Mouse (Mus musculus): ENCODE data around the gene Vps52.
A peak's percentile ranks its signal among the peaks of the same experiment; 100 is the strongest.

Gene Vps52

DNA sequence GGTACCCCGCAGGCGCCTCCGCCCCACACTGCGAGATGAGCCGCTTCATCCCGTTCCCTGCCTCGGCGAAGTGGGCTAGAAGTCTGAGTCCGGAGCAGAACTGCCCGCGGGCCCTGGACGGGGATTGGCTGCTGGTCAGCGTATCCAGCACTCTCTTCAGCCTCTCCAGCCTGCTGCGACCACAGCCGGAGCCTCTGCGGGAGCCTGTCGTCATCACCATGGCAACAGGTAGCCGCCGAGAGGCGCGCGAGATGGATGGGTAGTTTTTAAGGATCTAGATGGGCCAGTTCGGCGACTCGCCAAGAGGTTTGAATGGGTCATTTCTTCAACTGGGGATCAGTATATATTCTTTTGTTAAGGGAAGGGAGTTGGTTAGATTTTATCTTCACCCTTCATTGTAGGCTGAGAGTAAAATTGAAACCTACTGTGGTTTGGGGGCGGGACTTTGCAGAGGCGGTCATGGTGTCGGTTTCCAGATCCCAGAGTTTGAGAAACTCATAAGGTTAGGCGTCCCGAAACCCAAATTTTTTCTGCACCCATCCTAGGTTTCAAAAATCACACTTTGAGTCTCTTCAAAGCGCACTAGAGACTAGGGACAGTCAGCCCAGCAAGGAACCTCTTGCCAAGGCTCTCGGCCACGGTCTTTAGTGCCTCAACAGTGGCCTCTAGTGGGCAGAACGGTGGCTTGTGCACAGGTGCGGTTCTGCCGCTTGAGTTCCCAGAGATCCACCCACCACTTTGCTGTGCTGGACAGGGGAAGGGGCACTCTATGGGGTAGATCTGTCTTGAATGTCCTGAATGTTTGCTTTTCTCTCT is 35.1 kb upstream of the Vps52 start:
- DNase-seq: peak; percentile 77 to 92

DNA sequence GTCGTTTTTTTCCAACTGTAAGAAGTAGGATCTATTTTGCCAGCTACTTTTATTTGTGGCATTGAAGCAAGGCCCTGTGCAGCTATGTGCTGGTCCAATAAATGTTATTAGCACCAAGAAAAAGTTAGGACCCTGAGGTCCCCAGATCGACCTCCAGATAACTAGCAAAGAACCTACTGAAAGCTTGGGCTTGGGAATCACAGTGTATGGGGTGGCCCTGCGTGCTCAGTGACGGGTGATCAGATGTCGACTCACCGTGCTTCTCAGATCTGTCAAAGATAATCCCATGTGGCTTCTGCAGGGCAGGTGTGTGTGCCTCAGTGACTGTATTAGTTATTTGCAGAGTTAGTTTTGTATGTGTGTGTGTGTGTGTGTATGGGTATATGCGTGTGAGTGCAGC is 34.3 kb upstream of the Vps52 start:
- no peak for DNase-seq

DNA sequence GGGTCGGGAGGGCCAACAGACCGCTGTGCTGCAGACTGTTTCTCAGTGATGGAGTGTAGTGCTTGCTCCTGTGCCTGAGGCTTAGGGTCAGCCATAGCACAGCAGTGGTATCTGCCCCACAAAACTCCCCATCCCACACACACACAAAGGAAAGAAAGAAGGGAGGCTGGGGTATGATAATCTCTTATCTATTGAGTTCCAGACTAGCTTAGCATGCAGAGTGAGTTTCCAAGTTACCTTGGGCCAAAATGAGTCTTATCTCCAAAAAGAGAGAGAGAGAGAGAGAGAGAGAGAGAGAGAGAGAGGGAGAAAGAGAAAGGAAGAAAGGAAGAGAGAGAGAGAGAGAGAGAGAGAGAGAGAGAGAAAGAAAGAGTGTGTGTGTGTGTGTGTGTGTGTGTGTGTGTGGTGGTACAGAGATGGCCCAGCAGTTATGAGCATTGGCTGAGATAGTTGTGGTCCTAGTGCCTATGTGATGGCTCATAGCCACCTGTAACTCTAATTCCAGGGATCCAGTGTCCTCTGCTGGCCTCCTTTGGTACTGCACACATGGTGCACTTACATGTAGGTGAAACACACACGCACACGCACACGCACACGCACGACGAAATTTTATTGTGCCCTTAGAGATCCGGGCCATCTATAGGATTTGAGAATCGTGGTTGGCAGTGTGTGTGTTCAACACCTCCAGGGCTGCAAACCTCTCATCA is 30.9 kb upstream of the Vps52 start:
- DNase-seq: peak in 1 of 2 experiments; percentile 65

DNA sequence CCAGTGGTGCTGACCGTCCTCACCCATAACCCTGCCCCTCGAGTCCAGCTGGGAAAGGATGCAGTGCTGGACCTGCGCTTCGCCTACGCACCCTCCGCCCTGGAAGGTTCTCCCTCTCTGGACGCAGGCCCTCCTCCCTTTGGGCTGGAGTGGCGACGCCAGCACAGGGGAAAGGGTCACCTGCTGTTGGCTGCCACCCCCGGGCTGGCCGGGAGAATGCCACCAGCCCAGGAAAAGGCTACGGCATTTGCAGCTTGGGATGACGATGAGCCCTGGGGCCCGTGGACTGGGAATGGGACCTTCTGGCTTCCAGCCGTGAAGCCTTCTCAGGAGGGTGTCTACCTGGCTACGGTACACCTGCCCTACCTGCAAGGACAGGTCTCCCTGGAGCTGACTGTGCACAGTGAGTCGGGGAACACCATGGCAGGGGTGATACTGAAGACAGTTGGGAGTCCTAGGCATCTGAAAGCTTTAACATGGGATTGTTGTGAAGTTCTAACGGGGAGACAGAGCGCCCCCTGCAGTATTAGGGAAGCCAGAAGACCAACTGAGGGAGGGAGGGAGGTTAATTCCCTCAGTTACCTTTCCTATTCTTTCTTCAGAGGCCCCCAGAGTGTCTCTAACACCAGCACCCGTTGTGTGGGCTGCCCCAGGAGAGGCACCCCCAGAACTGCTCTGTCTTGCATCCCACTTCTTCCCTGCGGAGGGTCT is 30.1 kb upstream of the Vps52 start:
- no peak for DNase-seq

DNA sequence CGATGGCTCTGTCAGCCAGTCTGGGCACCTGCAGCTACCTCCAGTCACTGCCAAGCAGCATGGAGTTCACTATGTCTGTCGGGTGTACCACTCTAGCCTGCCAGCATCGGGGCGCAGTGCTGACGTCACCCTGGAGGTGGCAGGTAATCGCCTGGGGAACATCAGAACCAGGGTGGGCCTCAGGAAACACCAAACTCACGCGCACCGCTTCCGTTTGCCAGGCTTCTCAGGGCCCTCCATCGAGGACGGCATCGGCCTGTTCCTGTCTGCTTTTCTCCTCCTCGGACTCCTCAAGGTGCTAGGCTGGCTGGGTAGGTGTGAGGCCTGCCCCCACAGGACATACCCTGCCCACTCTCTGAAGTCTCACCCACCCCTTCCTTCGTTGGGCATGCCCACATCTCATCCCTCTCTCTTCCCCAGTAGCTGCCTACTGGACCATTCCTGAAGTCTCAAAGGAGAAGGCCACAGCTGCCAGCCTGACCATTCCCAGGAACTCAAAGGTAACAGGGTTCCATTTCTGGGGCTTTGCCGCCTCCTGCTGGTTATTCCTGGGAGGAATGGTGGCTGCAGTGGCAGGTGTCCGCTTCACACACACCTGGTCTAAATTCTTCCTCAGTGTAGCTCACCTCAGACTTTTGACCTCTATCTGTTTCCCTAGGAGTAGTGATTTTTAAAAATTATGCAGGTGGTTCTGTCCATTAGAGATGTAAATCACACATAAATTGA is 29.2 kb upstream of the Vps52 start:
- DNase-seq: peak in 1 of 2 experiments; percentile 60

DNA sequence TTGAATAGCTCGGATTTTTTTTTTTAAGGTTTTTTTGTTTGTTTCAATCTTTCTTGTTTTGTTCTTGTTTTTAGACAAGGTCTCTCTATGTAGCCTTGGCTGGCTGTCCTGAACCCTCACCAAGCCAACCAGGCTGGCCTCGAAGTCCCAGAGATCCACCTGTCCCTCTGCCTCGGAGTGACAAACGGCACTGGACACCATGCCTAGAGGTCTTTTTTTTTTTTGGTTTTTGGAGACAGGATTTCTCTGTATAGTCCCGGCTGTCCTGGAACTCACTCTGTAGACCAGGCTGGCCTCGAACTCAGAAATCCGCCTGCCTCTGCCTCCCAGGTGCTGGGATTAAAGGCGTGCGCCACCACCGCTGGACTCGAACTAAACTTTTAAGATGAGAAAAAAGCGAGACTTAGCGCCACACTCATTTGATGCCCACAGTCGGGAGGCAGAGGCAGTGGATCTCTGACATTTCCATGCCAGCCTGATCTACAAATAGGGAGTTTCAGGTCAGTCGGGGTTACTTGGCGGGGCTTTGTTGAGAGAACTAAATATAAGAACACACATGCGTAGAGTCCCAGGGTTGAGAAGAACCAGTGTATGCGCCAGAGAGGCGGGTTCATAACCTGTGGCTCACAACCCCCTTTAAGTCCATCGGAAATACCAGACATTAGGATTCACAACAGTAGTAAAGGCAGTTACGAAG is 27.2 kb upstream of the Vps52 start:
- DNase-seq: no peak

DNA sequence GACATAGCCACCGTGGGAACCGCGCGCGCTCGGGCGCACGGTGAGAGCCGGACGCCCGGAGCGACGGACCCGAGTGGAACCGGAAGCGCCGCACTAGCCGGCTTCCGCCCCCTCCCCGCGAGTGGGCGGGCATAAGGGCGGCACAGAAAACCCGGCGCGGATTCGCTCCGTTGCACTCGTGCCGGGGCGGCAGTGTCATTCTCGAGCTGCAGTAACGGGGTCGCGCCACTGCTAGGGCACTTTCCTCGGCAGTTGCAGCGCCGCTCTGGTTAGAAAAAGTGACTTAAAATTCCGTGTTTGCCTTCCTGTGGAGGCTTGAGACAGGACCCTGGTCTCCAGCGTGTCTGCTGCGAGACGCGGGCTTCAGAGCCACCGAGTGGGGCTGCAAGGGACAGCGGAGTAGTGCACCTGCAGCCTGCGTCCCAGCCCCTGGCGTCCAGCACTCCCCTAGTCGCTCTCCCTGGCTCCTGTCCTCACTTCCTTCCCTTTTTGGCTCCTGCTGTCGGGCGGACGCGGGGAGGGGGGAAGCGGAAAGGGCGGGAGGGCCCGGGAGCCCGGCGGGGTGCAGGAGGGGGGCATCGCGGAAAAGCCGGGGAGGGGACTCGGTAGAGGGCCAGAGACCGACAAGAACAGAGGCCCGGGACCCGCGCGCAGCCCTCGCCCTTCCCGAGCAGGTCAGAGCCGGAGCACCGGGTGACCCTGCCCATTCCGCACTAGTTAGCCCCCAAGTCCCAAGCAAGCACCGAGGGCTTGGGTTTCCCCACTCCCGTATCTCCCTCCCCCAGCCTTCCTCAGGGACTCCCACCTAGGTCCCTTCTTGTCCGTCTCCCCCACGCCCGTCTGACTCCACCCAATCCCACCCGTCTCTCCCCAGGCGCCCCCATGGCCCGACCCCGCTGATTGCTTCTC is 26.0 kb upstream of the Vps52 start, which contains the start of gene Rgl2:
TSS of gene Rgl2 (plus strand) at position 173 of the 909 bp plus-strand sequence.
- peak; percentile 87 to 91 for DNase-seq

DNA sequence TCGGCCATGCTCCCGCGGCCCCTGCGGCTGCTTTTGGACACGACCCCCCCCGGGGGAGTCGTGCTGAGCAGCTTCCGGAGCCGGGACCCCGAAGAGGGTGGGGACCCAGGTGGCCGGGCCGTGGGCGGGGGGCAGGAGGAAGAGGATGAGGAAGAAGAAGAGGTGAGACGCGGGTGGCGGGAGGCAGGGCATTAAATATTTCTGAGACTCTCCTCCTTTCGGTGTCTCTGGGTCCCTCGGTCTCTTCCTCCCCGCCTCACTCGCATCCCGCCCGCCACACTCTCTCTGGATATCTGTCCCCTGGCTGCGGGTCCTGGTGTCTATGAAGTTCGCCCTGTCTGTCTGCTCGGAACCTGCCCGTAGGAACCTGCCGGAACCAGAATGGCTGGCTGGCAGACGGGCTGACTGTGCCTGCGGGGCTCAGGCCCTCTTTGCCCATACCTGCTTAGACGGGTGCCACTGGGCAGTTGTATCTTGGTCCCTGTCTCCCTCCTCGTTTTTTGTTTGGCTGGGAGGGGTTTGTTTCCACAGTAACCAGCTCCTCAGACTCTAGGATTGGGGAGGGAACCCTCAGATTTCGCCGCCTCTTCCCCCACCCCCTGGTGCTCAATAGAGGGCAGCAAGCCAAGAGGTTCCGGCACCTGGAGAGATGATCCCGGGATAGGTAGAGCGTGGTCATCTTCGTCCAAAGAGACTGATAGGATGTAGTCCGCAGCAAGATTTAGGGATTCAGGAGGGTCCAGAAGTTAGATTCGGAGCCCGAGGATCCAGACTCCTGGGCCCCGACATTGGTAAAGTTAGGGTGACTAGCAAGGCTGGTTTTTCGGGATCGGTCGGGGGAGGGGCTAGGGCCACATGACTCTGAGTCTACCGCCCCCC is 25.1 kb upstream of the Vps52 start:
- DNase-seq: peak; percentile 74 to 81

DNA sequence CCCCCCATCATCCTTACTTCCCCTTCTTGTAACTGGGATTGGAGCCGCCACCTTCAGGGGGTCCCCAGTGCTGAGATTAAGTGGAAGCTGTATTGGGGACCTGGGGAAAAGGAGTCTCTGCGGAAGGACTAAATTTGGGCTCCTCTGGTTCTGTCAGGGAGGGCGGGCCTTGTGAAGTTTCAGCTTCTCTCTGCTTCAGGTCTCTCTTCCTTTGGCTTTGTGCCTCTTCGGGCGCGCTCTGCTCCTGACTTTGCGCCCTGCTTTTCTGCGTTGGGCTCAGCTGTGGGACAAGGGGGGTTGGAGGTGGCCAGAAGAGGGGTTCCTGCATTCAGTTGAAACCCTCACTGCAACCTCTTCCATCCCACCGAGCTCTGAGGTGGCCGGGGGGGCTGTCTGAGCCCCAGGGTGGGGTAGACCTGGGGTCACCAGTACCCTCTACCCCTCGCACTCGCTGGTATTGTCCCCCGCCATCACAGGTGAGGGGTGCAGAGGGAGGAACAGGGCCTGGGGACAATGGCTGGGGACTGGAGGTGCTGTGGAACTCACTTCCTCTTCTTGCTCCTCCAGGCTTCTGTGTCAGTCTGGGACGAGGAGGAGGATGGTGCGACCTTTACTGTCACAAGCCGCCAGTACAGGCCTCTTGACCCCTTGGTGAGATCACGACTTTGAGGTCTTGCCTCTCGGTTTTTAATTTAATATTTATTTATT is 24.3 kb upstream of the Vps52 start:
- DNase-seq: no peak

DNA sequence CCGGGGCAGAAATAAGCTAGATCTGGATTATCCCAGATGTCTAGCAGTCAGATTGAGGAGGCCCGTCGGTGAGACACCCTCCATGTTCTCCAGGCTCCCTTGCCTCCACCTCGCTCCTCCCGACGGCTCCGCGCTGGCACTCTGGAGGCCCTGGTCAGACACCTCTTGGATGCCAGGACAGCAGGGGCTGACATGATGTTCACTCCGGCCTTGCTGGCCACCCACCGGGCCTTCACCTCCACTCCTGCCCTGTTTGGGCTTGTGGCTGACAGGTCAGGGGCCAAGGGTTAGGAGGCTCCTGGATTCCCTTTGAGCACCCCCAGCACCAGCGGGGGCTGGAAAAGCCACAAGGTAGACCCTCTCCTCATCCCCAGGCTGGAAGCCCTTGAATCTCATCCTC is 23.7 kb upstream of the Vps52 start:
- no peak for DNase-seq

DNA sequence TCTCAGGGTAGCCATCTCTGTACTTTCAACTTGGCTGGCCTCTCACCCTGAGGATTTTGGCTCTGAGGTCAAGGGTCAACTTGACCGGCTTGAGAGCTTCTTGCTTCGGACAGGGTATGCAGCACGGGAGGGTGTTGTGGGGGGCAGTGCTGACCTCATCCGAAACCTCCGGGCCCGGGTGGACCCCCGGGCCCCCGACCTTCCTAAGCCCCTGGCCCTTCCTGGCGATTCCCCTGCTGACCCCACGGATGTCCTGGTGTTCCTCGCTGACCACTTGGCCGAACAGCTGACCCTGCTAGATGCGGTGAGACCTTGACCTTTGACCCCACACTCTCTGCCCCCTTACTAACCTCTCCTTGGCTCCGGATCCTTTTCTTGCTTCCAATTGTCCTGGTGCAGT is 23.2 kb upstream of the Vps52 start:
- DNase-seq: no peak

DNA sequence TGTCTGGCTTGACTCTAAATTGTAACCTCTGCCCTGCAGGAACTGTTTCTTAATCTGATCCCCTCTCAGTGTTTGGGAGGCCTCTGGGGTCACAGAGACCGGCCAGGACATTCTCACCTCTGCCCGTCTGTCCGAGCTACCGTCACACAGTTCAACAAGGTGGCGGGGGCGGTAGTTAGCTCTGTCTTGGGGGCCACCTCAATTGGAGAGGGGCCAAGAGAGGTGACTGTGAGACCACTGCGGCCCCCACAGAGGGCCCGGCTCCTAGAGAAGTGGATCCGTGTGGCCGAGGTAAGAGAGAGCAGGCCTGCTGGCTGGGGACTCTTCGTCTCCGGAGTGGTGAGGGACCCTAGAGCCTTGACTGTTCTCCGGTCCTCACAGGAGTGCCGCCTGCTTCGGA is 22.6 kb upstream of the Vps52 start:
- DNase-seq: no peak

DNA sequence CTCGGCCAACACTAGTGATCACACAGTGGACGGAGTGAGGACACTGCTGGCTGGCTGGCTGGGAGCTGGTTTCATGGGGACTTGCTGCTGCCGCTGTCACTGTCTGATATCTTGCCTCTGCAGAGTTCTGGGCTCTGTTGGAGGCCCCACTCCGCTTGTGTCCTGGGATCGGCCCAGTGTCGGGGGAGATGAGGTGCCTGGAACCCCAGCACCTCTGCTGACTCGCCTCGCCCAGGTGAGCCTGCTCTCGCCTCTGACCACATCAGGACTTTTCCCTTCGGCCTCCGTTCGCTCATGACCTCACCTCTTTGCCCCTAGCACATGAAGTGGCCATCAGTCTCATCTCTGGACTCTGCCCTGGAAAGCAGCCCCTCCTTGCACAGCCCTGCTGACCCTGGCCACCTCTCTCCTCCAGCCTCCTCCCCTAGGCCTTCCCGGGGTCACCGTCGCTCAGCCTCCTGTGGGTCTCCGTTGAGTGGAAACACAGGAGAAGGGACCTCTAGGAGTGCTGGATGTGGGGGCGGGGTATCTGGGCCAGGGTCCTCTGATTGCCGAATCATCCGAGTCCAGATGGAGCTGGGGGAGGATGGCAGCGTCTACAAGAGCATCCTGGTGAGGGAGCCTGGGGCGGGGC is 20.1 kb upstream of the Vps52 start:
- no peak for DNase-seq

DNA sequence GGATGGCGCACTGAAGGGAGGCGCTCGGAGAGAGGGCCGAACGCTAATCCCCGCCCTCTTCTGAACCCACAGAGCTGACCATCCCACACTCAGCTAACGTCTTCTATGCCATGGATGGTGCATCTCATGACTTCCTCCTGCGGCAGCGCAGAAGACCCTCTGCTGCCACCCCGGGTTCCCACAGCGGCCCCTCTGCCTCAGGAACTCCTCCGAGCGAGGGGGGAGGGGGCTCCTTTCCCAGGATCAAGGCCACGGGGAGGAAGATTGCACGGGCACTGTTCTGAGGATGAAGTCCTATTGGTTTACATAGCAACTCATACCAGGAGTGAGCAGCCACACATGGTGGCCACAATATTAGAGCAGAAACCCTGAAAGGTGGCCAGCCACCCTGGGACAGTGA is 18.6 kb upstream of the Vps52 start:
- DNase-seq: no peak

DNA sequence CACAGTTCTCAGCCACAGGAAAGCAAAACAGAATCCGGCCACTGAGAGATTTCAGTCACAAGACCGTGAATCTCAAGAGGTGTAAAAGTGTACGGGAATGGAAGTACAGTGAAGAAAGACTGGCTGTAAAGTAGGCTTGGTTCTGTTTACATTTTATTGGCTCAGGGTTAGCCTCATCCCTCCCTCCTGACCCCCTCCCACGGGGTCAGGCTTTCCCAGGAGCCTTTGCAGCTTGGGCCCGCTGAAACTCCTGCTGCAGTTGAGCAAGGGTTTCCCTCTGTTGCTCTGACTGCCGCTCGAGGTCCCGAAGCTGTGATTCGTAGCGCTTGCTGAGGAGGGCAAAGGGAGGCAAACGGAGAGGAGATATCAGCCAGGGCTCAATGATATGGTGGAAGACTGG is 16.8 kb upstream of the Vps52 start:
- no peak for DNase-seq

DNA sequence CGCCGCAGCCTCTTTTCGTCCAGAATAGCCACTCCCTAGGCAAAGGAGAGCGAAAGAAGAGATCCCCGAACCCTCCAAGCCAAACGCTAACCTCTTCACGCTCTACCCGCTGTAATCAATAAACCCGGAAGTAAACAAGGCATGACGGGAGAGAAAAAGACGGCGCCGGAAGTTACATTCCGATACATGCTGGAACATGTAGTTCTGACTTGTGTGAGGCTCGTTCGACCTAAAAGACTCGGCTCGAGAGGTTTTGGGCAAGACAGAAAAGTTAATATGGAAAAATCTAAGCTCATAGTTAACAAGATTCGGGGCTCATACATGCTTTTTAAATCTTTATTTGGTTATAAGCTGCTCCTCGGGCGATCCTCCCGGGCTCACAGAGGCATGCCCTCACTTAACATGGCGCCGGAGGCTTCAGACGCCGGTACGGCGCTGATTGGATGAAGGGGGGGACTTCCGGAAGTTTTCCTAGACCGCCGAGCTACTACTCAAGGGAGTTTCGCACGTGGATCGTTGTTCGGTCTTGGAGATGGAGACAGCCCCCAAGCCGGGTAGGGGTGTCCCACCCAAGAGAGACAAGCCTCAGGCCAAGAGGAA is 15.3 kb upstream of the Vps52 start, which contains the start of the genes Pfdn6 and Wdr46:
TSS of gene Pfdn6 (minus strand) at position 138 of the 600 bp plus-strand sequence.
TSS of gene Wdr46 (plus strand) at position 455 of the 600 bp plus-strand sequence.
- DNase-seq: peak; percentile 86 to 91

DNA sequence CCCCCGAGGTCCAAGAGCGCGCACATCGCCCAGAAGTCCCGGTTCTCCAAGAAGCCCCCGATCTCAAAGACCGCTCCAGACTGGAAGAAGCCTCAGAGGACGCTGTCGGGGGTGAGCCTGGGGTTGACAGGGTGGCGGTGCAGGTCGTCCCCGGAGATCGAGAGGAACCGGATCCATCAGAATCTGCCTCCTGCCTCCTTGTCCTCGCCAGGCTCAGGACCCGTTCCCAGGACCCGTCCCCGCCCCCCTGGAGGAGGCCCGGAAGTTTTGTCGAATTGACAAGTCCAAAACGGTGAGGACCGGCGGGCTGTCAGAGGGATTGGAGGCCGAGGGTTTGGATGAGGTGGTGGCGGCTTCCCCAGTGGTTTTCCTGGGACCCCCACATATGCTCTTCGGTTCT is 14.6 kb upstream of the Vps52 start:
- no peak for DNase-seq

DNA sequence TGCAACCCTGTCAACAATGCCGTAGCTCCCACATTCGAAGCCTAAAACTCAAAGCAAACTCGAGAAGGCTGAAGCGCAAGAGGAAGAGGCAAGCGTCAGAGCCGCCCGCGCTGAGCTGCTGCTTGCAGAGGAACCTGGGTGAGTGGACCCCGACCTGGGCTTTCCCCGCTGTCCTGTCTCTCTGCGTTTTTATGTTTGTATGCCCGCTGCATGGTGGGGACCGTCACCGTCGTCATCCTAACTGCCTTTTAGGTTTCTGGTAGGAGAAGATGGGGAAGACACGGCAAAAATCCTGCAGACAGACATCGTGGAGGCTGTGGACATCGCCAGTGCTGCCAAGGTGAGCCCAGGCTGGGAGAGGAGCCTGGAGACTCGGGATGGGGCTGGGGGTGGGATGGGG is 14.2 kb upstream of the Vps52 start:
- no peak for DNase-seq

All from kidney, adult 8-10 months (tissue).